Mouse (Mus musculus): ENCODE results near the gene Hdac5.

DNA sequence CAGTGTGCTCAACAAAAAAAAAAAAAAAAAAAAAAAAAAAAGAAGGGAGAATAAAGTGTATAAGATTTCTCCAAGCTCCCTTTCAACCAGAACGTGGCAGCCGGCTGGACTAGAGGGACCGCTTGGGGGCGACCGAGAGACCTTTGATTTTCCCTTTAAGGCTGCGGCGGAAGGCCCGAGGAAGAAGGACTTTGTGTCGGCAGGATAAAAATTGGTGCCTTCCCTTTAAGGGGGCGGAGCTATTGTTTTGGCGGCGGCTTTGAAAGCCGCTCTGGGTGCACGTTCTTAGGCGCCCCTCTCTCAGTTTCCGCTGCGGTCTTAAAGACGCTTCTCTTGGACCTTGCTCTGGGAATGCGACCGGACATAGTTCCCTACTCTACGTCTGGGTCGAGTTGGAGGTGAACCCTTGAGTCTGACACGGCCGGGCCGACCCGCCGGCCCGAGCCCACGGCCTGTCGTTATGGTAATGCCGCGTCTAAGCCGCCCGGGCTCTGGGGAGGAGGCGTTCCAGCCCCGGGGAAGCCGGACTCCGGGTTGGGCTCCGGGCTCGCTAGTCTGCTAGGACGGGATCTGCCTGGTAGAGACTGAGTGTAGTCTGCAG is 18.8 kb upstream of the Hdac5 start, which contains the start of gene BC030867:
- TF ChIP-seq CTCF (IDR thresholded peaks at IDR 0.05 in 2 of 3, conservative IDR thresholded peaks at IDR 0.05 in 1 of 3; ENCODE audit: control insufficient read depth in 1 of 3, insufficient read depth in 1 of 3, low read depth in 2 of 3, low read length in 3 of 3, poor library complexity in 1 of 3, severe bottlenecking in 1 of 3) = peak; percentile 51 to 91 (median 91)
- TF ChIP-seq EP300 (IDR thresholded peaks at IDR 0.05; ENCODE audit: low read depth in 1 of 2, low read length in 2 of 2) = 0 out of 4 replicates have a peak, but pooled peaks of 1 of the 2 experiments have one; percentile 4
- TF ChIP-seq HCFC1 (IDR thresholded peaks at IDR 0.05; ENCODE audit: low read depth, low read length) = peak; percentile 90
- TF ChIP-seq USF1 (IDR thresholded peaks at IDR 0.05; ENCODE audit: low read depth, low read length) = 0 out of 2 replicates have a peak, but pooled peaks have one; percentile 33
- TF ChIP-seq MAFK (IDR thresholded peaks at IDR 0.05; ENCODE audit: borderline replicate concordance, low read depth, low read length) = no peak
- no peak for TF ChIP-seq RCOR1 (IDR thresholded peaks at IDR 0.05; ENCODE audit: low read depth, low read length)
- 0 out of 2 replicates have a peak, but pooled peaks have one; percentile 32 for TF ChIP-seq CHD1 (IDR thresholded peaks at IDR 0.05; ENCODE audit: low read depth, low read length)
- TF ChIP-seq UBTF (IDR thresholded peaks at IDR 0.05; ENCODE audit: borderline replicate concordance, insufficient read depth, low read depth, low read length) = peak; percentile 99
- TF ChIP-seq MYC (IDR thresholded peaks at IDR 0.05; ENCODE audit: low read depth, low read length) = peak; percentile 84
- TF ChIP-seq MAX (IDR thresholded peaks at IDR 0.05; ENCODE audit: low read length) = peak; percentile 75
- TF ChIP-seq TAL1 (IDR thresholded peaks at IDR 0.05; ENCODE audit: low read length) = no peak
- no peak for TF ChIP-seq ZC3H11A (IDR thresholded peaks at IDR 0.05; ENCODE audit: low read depth, low read length)
